Mouse (Mus musculus): Measurements from ENCODE around the gene Inca1. TPM values are rescaled to one million over a fixed set of nuclear protein-coding genes. Genes with fewer than 3 reads are reported as not detected.

The Inca1 gene
- 0.95 and 1.6 TPM in 2 replicates for polyA plus RNA-seq (2014; fragmentation: Nextera tagmentation; extraction: Ambion mirVana)

DNA sequence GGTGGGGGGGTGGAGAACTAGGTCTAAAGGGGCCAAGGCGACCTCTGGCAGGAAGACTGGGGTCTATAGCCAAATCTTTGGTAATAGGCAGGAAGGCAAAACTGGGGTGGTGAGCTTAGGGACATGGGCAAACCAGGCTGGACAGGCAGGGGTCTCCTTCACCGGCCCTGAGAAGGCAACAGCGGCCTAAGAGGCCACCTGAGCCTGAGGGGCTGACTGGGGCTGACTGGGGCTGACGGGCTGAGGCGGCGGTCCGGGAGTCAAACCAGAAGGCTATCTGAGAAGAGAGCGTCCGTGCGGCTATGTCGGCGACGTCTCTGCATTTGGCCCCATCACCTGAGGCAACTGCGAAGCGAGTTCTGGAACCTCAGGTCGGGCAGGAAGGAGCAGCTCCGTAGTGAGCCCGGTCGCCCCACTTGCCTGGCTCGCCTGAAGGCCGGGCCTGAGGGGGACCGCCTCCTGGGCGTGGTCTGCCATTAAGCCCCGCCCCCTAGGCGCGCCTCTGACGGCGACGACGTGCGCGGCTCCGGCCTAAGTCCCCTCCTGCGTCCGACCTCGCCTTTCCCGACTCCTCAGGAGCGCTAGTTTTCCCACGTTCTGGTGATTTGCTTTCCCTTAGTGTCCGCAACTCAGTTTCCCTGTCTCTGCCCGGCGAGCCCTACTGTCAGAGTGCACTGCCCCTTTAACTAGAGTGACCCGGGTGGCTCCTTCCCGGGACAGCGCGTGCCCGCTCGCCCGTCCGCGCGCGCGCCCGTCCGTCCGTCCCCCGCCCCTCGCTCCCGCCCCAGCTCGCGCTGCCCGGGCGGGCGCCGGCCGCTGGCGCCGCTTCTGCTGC lies at the start of gene Inca1, which contains the start of gene Kif1c:
TSS of gene Inca1 (minus strand) at position 434 of the 835 bp plus-strand sequence.
TSS of gene Kif1c (plus strand) at position 827 of the 835 bp plus-strand sequence.
- peaks cover 13% of the 10 kb centered on the region for H3K36me3 ChIP-seq (ENCODE audit: control insufficient read depth, insufficient read depth, low read length)
- peak; percentile 95 for ATAC-seq (ENCODE audit: low FRiP score, low TSS enrichment)
- H3K27ac ChIP-seq (replicated peaks; ENCODE audit: low read depth, low read length) = peak within 1 kb of the TSS; percentile 90
- peaks cover 18% of the 10 kb centered on the region for H3K4me1 ChIP-seq (ENCODE audit: control insufficient read depth, insufficient read depth, low read length)
- peak within 1 kb of the TSS; percentile 82 for H3K9ac ChIP-seq (replicated peaks; ENCODE audit: low read length)
- WGBS = under 1% methylated on average over 65 of the region's 69 CpGs
- peak within 1 kb of the TSS; percentile 87 for H3K4me3 ChIP-seq (replicated peaks; ENCODE audit: low read depth, low read length)
- H3K4me2 ChIP-seq (ENCODE audit: low read length) = peak within 1 kb of the TSS; percentile 81
- DNase-seq = peak; percentile 96
- H3K27me3 ChIP-seq (ENCODE audit: control insufficient read depth, insufficient read depth, low read length) = no peaks in the 10 kb centered on the region
- H3K9me3 ChIP-seq (ENCODE audit: control insufficient read depth, low read length) = no peaks in the 10 kb centered on the region

DNA sequence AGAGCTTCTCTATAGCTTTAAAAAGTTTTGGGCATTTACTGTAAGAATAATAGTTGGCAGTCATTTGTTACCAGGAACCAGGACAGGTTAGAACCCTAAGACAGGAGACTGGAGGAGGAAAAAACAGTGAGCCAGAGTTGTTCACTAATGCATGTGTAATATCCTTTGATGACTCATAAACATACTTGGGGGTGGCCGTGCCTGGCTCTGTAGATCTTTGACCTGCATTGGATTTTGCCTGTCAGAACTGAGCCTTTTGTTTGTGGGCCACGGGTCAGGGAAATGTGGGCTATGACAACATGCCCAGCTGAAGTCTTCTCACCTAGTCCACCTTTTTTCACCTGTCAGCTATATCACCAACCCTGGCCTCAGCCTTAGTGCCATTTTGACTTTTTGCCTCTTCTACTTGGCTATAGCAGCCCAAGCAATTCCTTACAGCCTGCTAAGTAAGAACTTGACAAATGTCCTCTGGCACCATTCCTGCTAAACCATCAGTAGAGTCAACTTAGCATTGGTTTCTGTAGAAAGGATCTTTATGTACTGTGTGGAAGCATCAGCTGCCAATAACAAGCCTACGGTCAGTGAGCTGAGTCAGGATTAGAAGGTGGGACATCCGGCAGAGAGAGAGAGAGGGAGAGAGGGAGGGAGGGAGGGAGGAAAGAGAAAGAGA lies 48.1 kb upstream of the Inca1 start:
- no peak overlapping the region for H3K4me2 ChIP-seq (ENCODE audit: low read length)
- no peaks in the 10 kb centered on the region for H3K27me3 ChIP-seq (ENCODE audit: control insufficient read depth, insufficient read depth, low read length)
- no peaks in the 10 kb centered on the region for H3K4me1 ChIP-seq (ENCODE audit: control insufficient read depth, insufficient read depth, low read length)
- H3K9ac ChIP-seq (replicated peaks; ENCODE audit: low read length) = no peak overlapping the region
- no peak overlapping the region for H3K27ac ChIP-seq (replicated peaks; ENCODE audit: low read depth, low read length)
- WGBS = 87% methylated on average over 4 of the region's 4 CpGs
- no peak overlapping the region for H3K4me3 ChIP-seq (replicated peaks; ENCODE audit: low read depth, low read length)
- DNase-seq = no peak
- ATAC-seq (ENCODE audit: low FRiP score, low TSS enrichment) = no peak
- H3K36me3 ChIP-seq (ENCODE audit: control insufficient read depth, insufficient read depth, low read length) = no peaks in the 10 kb centered on the region
- H3K9me3 ChIP-seq (ENCODE audit: control insufficient read depth, low read length) = no peaks in the 10 kb centered on the region

DNA sequence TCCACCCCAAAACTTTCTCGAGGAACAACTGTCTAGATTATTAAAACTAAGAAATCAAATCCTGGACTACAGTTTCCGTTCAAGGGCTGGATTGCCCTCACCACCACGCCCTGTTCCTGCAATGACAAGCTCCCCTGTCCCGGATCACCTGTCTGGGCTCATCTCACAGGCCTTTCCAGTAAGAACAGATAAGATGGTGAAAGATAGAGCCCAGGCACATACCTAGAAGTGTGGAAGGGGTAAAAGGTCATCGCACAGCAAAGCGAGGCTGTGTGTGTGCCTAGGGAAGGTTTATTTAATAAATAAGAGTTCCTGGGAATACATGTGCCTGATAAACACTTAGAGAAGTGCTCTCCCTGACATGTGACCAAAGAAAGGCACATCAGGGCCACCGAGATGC lies 45.7 kb upstream of the Inca1 start:
- no peak overlapping the region for H3K27ac ChIP-seq (replicated peaks; ENCODE audit: low read depth, low read length)
- ATAC-seq (ENCODE audit: low FRiP score, low TSS enrichment) = no peak
- H3K9me3 ChIP-seq (ENCODE audit: control insufficient read depth, low read length) = no peaks in the 10 kb centered on the region
- no peak overlapping the region for H3K4me2 ChIP-seq (ENCODE audit: low read length)
- H3K36me3 ChIP-seq (ENCODE audit: control insufficient read depth, insufficient read depth, low read length) = no peaks in the 10 kb centered on the region
- H3K9ac ChIP-seq (replicated peaks; ENCODE audit: low read length) = no peak overlapping the region
- WGBS = 89% methylated on average over 7 of the region's 7 CpGs
- no peaks in the 10 kb centered on the region for H3K4me1 ChIP-seq (ENCODE audit: control insufficient read depth, insufficient read depth, low read length)
- no peak overlapping the region for H3K4me3 ChIP-seq (replicated peaks; ENCODE audit: low read depth, low read length)
- no peak for DNase-seq
- H3K27me3 ChIP-seq (ENCODE audit: control insufficient read depth, insufficient read depth, low read length) = no peaks in the 10 kb centered on the region

DNA sequence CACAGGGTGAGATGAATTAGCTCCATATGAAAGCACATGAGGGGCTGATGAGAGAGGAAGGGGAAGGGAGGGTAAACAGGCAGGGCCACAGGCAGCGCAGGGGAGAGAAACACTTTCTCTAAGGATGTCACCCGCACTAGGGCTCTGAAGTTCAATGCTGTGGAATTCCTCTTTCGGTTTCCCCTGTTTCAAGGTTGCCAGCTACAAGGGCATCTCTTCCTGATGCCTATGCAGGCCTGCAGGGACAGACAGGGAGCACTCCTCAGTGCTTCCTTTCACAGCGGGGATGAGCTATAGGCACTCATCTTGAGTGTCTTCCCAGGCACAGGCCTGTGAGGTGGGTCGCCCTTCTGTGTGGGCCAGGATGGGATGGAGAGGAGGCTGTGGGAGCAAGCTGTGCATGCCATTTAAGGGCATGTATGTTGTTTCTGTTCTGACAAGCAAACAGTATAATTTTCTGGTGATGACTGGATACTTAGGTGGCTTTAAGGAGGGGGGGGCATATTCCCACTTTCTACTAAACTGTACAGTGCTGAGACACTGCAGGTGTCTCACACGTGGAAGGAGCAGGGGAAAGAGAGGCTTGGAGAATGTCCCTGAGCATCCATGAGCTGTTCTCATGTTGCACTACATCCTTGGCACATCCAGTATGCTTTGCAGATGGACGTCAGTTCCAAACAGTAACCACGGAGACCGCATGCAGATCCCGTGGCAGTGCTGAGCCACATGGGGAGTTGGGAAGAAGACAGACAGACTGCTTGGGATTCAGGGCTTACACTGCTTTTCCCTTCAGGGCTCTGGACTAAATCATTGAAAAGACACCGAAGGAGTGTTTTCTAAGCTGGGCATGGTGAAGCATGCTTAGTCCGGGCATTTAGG lies 42.9 kb upstream of the Inca1 start:
- Histone ChIP-seq H3K4me2 (ENCODE audit: low read length) (no peak overlapping the region), H3K9me3 (ENCODE audit: control insufficient read depth, low read length) (no peaks in the 10 kb centered on the region), H3K27me3 (ENCODE audit: control insufficient read depth, insufficient read depth, low read length) (no peaks in the 10 kb centered on the region), H3K36me3 (ENCODE audit: control insufficient read depth, insufficient read depth, low read length) (no peaks in the 10 kb centered on the region), H3K27ac (replicated peaks; ENCODE audit: low read depth, low read length) (no peak overlapping the region), H3K4me1 (ENCODE audit: control insufficient read depth, insufficient read depth, low read length) (no peaks in the 10 kb centered on the region), H3K4me3 (replicated peaks; ENCODE audit: low read depth, low read length) (no peak overlapping the region), H3K9ac (replicated peaks; ENCODE audit: low read length) (no peak overlapping the region)
- no peak for ATAC-seq (ENCODE audit: low FRiP score, low TSS enrichment)
- 72% methylated on average over 12 of the region's 12 CpGs for WGBS
- no peak for DNase-seq

DNA sequence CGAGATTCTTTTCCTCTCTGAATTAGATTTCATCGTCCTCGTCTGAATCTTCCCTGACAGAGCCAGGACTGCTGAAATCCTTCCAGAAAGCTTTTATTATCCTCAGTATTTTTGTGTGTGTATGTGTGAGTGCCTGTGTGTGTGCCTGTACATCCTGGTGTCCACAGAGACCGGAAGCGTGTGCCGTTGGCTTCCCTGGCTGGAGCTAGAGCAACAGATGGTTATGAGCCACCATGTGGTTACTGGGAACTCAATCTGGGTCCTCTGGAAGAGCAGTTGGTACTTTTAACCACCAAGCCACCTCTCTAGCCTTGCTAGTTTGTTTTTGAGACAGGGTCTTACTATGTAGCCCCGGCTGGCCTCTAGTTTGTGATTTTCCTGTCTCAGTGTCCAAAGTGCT lies 42.2 kb upstream of the Inca1 start:
- no peaks in the 10 kb centered on the region for H3K27me3 ChIP-seq (ENCODE audit: control insufficient read depth, insufficient read depth, low read length)
- no peak for DNase-seq
- WGBS = 88% methylated on average over 7 of the region's 7 CpGs

DNA sequence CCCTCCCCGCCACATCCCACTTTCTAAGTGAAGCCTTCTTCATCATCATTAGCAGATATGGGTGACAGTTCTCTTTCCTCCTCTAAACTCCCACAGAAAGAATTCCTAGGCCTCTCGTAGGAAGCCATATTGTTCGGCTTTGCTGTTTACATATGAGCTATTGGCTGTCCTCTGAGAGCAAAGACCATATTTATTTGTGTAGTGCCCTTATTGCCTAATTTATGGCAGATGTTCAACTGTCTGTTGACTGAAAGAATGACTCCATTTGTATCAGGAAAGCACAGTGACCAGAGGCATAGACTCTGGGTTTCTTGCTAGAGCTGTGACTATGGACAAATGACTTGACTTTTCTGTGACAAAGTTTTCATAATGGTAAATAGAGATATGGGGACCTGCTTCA lies 41.6 kb upstream of the Inca1 start:
- 97% methylated on average over 3 of the region's 3 CpGs for WGBS
- ATAC-seq (ENCODE audit: low FRiP score, low TSS enrichment) = no peak

More for the DNA sequence above, 42.2 kb upstream of the Inca1 start:
- Histone ChIP-seq H3K36me3 (ENCODE audit: control insufficient read depth, insufficient read depth, low read length) (no peaks in the 10 kb centered on the region), H3K9ac (replicated peaks; ENCODE audit: low read length) (no peak overlapping the region), H3K27ac (replicated peaks; ENCODE audit: low read depth, low read length) (no peak overlapping the region), H3K4me3 (replicated peaks; ENCODE audit: low read depth, low read length) (no peak overlapping the region), H3K4me2 (ENCODE audit: low read length) (no peak overlapping the region), H3K4me1 (ENCODE audit: control insufficient read depth, insufficient read depth, low read length) (no peaks in the 10 kb centered on the region), H3K9me3 (ENCODE audit: control insufficient read depth, low read length) (no peaks in the 10 kb centered on the region)
- no peak for ATAC-seq (ENCODE audit: low FRiP score, low TSS enrichment)

DNA sequence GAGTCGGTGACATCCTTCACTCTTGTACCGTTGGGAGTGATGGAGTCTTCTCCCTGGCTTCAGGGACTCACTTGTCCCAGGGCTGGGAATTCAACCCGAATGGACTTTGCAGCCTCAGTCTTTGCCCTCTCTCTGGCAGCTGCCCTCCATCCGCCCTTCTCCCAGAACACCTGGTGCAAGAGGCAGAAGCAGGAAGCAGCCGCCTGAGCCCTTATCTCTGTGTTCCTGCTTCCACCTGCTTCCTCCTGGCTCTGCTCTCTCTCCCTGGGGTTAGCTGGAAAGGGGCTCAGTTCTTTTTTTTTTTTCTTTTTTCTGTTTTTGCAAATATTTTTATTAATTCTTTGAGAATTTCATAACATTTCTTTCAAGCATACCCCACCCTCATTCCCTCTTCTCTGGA lies 37.8 kb upstream of the Inca1 start:
- H3K9ac ChIP-seq (replicated peaks; ENCODE audit: low read length) = no peak overlapping the region
- 80% methylated on average over 5 of the region's 5 CpGs for WGBS
- H3K9me3 ChIP-seq (ENCODE audit: control insufficient read depth, low read length) = no peaks in the 10 kb centered on the region
- no peaks in the 10 kb centered on the region for H3K4me1 ChIP-seq (ENCODE audit: control insufficient read depth, insufficient read depth, low read length)
- H3K4me3 ChIP-seq (replicated peaks; ENCODE audit: low read depth, low read length) = no peak overlapping the region
- H3K36me3 ChIP-seq (ENCODE audit: control insufficient read depth, insufficient read depth, low read length) = no peaks in the 10 kb centered on the region
- H3K4me2 ChIP-seq (ENCODE audit: low read length) = no peak overlapping the region
- DNase-seq (no peak), ATAC-seq (ENCODE audit: low FRiP score, low TSS enrichment) (no peak)
- no peaks in the 10 kb centered on the region for H3K27me3 ChIP-seq (ENCODE audit: control insufficient read depth, insufficient read depth, low read length)
- H3K27ac ChIP-seq (replicated peaks; ENCODE audit: low read depth, low read length) = no peak overlapping the region

More for the DNA sequence above, 41.6 kb upstream of the Inca1 start:
- Histone ChIP-seq H3K4me2 (ENCODE audit: low read length) (no peak overlapping the region), H3K4me1 (ENCODE audit: control insufficient read depth, insufficient read depth, low read length) (no peaks in the 10 kb centered on the region), H3K9me3 (ENCODE audit: control insufficient read depth, low read length) (no peaks in the 10 kb centered on the region), H3K4me3 (replicated peaks; ENCODE audit: low read depth, low read length) (no peak overlapping the region), H3K36me3 (ENCODE audit: control insufficient read depth, insufficient read depth, low read length) (no peaks in the 10 kb centered on the region), H3K9ac (replicated peaks; ENCODE audit: low read length) (no peak overlapping the region), H3K27ac (replicated peaks; ENCODE audit: low read depth, low read length) (no peak overlapping the region), H3K27me3 (ENCODE audit: control insufficient read depth, insufficient read depth, low read length) (no peaks in the 10 kb centered on the region)
- no peak for DNase-seq

DNA sequence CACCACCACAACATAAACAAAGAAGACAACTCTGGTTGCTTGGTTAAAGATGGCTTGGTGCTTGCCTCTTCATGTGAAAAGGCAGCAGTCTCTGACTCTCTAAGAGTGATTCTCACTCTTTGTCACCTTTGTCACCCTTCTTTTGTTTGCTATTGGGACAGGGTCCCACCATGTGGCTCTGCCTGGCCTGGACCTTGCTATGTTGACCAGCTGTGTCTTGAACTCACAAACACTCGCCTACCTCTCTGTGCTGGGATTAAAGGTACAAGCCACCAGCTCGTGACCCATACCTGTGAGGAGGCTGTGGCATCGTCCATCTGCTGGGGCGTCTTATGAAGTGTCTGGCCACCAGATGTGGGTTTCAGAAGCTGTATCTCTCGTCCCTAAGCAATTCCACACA lies 33.3 kb upstream of the Inca1 start:
- Histone ChIP-seq H3K9me3 (ENCODE audit: control insufficient read depth, low read length) (no peaks in the 10 kb centered on the region), H3K4me3 (replicated peaks; ENCODE audit: low read depth, low read length) (no peak overlapping the region), H3K36me3 (ENCODE audit: control insufficient read depth, insufficient read depth, low read length) (peaks cover 13% of the 10 kb centered on the region), H3K4me2 (ENCODE audit: low read length) (no peak overlapping the region), H3K9ac (replicated peaks; ENCODE audit: low read length) (no peak overlapping the region), H3K4me1 (ENCODE audit: control insufficient read depth, insufficient read depth, low read length) (no peaks in the 10 kb centered on the region), H3K27me3 (ENCODE audit: control insufficient read depth, insufficient read depth, low read length) (no peaks in the 10 kb centered on the region), H3K27ac (replicated peaks; ENCODE audit: low read depth, low read length) (no peak overlapping the region)
- ATAC-seq (ENCODE audit: low FRiP score, low TSS enrichment) = no peak
- no peak for DNase-seq
- WGBS = 77% methylated on average over 5 of the region's 5 CpGs

Data from midbrain, embryonic 14.5 days (tissue).